Mouse (Mus musculus) c-Kit-negative CD71-positive TER-119-positive erythroid progenitor cells, embryonic 14.5 days (primary cell): Measurements from ENCODE around the gene Cebpe.

Experiments used
- DNase-seq: peaks from one replicate; pipeline ENCODE4 v3.0.0-alpha.2; 2013; ENCODE audit warnings: low read depth, low spot score

Cebpe gene

DNA sequence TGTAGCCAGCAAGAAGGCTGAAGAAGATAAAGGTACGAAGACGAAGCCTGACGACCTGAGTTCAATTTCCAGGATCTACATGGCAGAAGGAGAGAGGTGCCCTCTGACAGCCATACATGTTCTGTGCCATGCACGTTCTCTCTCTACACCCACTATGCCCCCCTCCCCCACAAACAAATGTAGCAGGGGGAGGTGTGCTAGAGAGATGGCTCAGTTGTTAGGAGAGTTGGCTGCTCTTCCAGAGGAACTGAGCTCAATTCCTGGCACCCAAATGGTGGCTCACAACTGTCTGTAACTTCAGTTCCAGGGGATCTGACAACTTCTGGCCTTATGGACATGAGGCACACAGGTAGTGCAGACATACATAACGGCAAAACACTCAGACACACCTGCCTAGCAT, 35.7 kb downstream of the Cebpe start:
- DNase-seq = no peak

GRCm38 (mm10) chr14:54674317-54674716, 37.7 kb downstream of the Cebpe start:
- DNase-seq = no peak

- no peak for DNase-seq
Observed at GRCm38 (mm10) chr14:54669381-54669780, 42.6 kb downstream of the Cebpe start.

DNA sequence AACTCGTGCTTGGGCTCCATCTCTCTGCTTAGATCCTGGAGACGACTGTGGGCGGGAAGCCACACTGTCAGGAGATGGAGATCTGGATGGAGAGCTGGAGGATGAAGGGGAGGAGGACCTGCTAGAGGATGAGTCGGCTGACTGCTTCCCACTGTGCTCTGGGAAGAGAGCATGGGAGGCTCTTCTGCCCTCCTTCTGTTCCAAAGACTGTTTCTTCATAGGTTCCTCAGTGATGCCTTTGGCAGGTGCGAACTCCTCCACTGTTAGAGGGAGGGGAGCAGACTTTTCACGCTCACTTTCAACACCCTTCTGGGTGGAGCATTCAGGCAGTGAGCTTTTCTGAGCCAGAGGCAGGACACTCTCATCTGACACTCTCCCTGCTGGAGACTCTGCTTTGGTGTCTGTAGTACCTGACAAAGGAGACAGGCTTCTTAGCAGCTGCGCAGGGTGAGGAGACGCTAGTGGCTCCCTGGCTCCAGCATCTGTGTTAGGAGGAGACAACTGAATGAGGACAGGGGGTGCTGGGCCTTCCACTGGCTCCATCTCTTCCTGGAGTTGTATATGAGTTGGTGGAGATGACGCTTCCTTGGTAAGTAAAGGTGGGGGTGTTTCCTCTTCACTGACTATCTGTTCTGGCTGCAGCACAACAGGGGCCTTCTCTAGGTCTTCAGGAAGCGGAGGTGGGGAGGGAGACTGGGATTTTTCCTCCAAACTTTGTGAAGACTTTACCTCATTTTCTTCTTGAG, 47.3 kb downstream of the Cebpe start:
- no peak for DNase-seq
